Mouse (Mus musculus) intestine, embryonic 15.5 days (tissue): ENCODE results near the gene Atxn7l2. TPM values are rescaled to one million over a fixed set of nuclear protein-coding genes. Genes with fewer than 3 reads are reported as not detected.

Source experiments
- ATAC-seq: fragments of 200-750 bp; cut with Nextera tagmentation; 2 replicates; pipeline ENCODE4 v1.8.0; 2017; ENCODE audit warnings: moderate TSS enrichment, moderate library complexity
- H3K27ac ChIP-seq: fragments of 300-500 bp; sonication (generic); 2 replicates; pipeline ENCODE4 v1.5.1; 2015; ENCODE audit warnings: mild to moderate bottlenecking, inconsistent platforms
- H3K27me3 ChIP-seq: fragments of 300-500 bp; sonication (generic); replicated peaks from 2 replicates; pipeline ENCODE4 v1.6.1; 2015; ENCODE audit warnings: inconsistent platforms
- H3K36me3 ChIP-seq: fragments of 300-500 bp; sonication (generic); 2 replicates; pipeline ENCODE4 v1.6.1; 2015; ENCODE audit warnings: inconsistent platforms
- H3K4me1 ChIP-seq: fragments of 300-500 bp; sonication (generic); replicated peaks from 2 replicates; pipeline ENCODE4 v1.6.1; 2015; ENCODE audit warnings: inconsistent platforms
- H3K4me2 ChIP-seq: fragments of 300-500 bp; sonication (generic); replicated peaks from 2 replicates; pipeline ENCODE4 v1.6.1; 2015; ENCODE audit warnings: mild to moderate bottlenecking, inconsistent platforms
- H3K4me3 ChIP-seq: fragments of 300-500 bp; sonication (generic); replicated peaks from 2 replicates; pipeline ENCODE4 v1.5.1; 2015; ENCODE audit warnings: inconsistent platforms
- H3K9ac ChIP-seq: fragments of 300-500 bp; sonication (generic); 2 replicates; pipeline ENCODE4 v1.6.1; 2015; ENCODE audit warnings: inconsistent platforms
- H3K9me3 ChIP-seq: fragments of 300-500 bp; sonication (generic); 2 replicates; pipeline ENCODE4 v1.6.1; 2016; ENCODE audit warnings: inconsistent platforms
- WGBS: fragments of 180-500 bp; shearing (Covaris S2); methylation state at CpG from one replicate; pipeline ENCODE4 v1.1.7; 2015; 5-methylcytosine and 5-hydroxymethylcytosine counted together
- polyA plus RNA-seq: library from polyadenylated mRNA; unstranded; fragments of >200 nt; fragmentation: Nextera tagmentation; extraction: Ambion mirVana; gene quantifications from 2 replicates; pipeline ENCODE4 v1.2.1, GENCODE M21; 2015

Atxn7l2 gene
- polyA plus RNA-seq, 1 experiment from 2014 or later: 11.3 TPM

- H3K9ac ChIP-seq: peak overlapping the region; percentile 31
- peak; percentile 66 for ATAC-seq
- WGBS: 3% methylated on average over 64 of the region's 67 CpGs
- H3K27ac ChIP-seq: no peak overlapping the region
- peak overlapping the region; percentile 40 for H3K4me3 ChIP-seq
- H3K9me3 ChIP-seq: no peaks in the 10 kb centered on the region
- peaks cover 14% of the 10 kb centered on the region for H3K4me1 ChIP-seq
- H3K36me3 ChIP-seq: no peaks in the 10 kb centered on the region
- peak overlapping the region; percentile 79 for H3K4me2 ChIP-seq
- peaks cover 34% of the 10 kb centered on the region for H3K27me3 ChIP-seq
These were observed 15.2 kb upstream of the Atxn7l2 start for GRCm38 (mm10) chr3:108225711-108226557.

GRCm38 (mm10) chr3:108220661-108221060 is 9.9 kb upstream of the Atxn7l2 start:
- no peak for ATAC-seq
- Histone ChIP-seq H3K4me3 (no peak overlapping the region), H3K9ac (no peak overlapping the region), H3K4me2 (no peak overlapping the region), H3K4me1 (no peaks in the 10 kb centered on the region), H3K27me3 (peaks cover 16% of the 10 kb centered on the region), H3K36me3 (no peaks in the 10 kb centered on the region), H3K9me3 (no peaks in the 10 kb centered on the region), H3K27ac (no peak overlapping the region)
- 73% methylated on average over 3 of the region's 3 CpGs for WGBS

GRCm38 (mm10) chr3:108214734-108215133 is 4.0 kb upstream of the Atxn7l2 start:
- H3K27ac ChIP-seq: no peak overlapping the region
- no peak overlapping the region for H3K9ac ChIP-seq
- WGBS: 12% methylated on average over 5 of the region's 5 CpGs
- 0 out of 2 replicates have a peak, but pooled peaks cover 4% of the 10 kb centered on the region for H3K4me1 ChIP-seq
- H3K9me3 ChIP-seq: no peaks in the 10 kb centered on the region
- H3K4me3 ChIP-seq: no peak overlapping the region
- H3K27me3 ChIP-seq: no peaks in the 10 kb centered on the region
- no peaks in the 10 kb centered on the region for H3K36me3 ChIP-seq
- ATAC-seq: no peak
- H3K4me2 ChIP-seq: no peak overlapping the region

GRCm38 (mm10) chr3:108212406-108212805 is 1.7 kb upstream of the Atxn7l2 start:
- Histone ChIP-seq H3K27ac (no peak overlapping the region), H3K9ac (no peak overlapping the region), H3K27me3 (no peaks in the 10 kb centered on the region), H3K4me2 (no peak overlapping the region), H3K9me3 (no peaks in the 10 kb centered on the region), H3K36me3 (peaks cover 3% of the 10 kb centered on the region; the same call in 1 of the 2 replicates), H3K4me1 (peaks cover 21% of the 10 kb centered on the region), H3K4me3 (no peak overlapping the region)
- no peak for ATAC-seq
- 73% methylated on average over 8 of the region's 8 CpGs for WGBS

- no peaks in the 10 kb centered on the region for H3K9me3 ChIP-seq
- H3K27me3 ChIP-seq: no peaks in the 10 kb centered on the region
- no peak for ATAC-seq
- peaks cover 3% of the 10 kb centered on the region; the same call in 1 of the 2 replicates for H3K36me3 ChIP-seq
- H3K4me1 ChIP-seq: peaks cover 25% of the 10 kb centered on the region
- H3K9ac ChIP-seq: no peak overlapping the region
- 81% methylated on average over 6 of the region's 6 CpGs for WGBS
- H3K4me2 ChIP-seq: no peak overlapping the region
- no peak overlapping the region for H3K27ac ChIP-seq
- H3K4me3 ChIP-seq: no peak overlapping the region
These were observed 1.1 kb upstream of the Atxn7l2 start for GRCm38 (mm10) chr3:108211845-108212244.

- peaks cover 29% of the 10 kb centered on the region for H3K4me1 ChIP-seq
- H3K9me3 ChIP-seq: no peaks in the 10 kb centered on the region
- H3K36me3 ChIP-seq: peaks cover 7% of the 10 kb centered on the region; the same call in 1 of the 2 replicates
- no peaks in the 10 kb centered on the region for H3K27me3 ChIP-seq
- WGBS: under 1% methylated on average over 66 of the region's 72 CpGs
- ATAC-seq: peak; percentile 97
- peak overlapping the region; percentile 73 for H3K9ac ChIP-seq
- peak overlapping the region; percentile 67 for H3K4me3 ChIP-seq
- H3K4me2 ChIP-seq: peak overlapping the region; percentile 92
- peak overlapping the region; percentile 85 for H3K27ac ChIP-seq
These were observed 576 bp downstream of the Atxn7l2 start for GRCm38 (mm10) chr3:108209946-108210770.

- Histone ChIP-seq H3K27ac (no peak overlapping the region), H3K4me3 (peak overlapping the region; percentile 67), H3K36me3 (peaks cover 7% of the 10 kb centered on the region; the same call in 1 of the 2 replicates), H3K4me1 (peaks cover 29% of the 10 kb centered on the region), H3K27me3 (no peaks in the 10 kb centered on the region), H3K4me2 (peak overlapping the region; percentile 82), H3K9ac (peak overlapping the region; percentile 73), H3K9me3 (no peaks in the 10 kb centered on the region)
- ATAC-seq: peak; percentile 6
- 5% methylated on average over 8 of the region's 8 CpGs for WGBS
These were observed 1.2 kb downstream of the Atxn7l2 start for GRCm38 (mm10) chr3:108209536-108209935.

GRCm38 (mm10) chr3:108209001-108209400 is 1.7 kb downstream of the Atxn7l2 start:
- Histone ChIP-seq H3K4me1 (peaks cover 29% of the 10 kb centered on the region), H3K9me3 (no peaks in the 10 kb centered on the region), H3K27me3 (no peaks in the 10 kb centered on the region), H3K27ac (no peak overlapping the region), H3K4me3 (peak overlapping the region; percentile 67; the same call in 1 of the 2 replicates), H3K36me3 (peaks cover 7% of the 10 kb centered on the region; the same call in 1 of the 2 replicates), H3K9ac (no peak overlapping the region; the same call in 1 of the 2 replicates), H3K4me2 (peak overlapping the region; percentile 82)
- WGBS: 69% methylated on average over 3 of the region's 3 CpGs
- no peak for ATAC-seq

GRCm38 (mm10) chr3:108206731-108207375 is 3.9 kb downstream of the Atxn7l2 start:
- H3K36me3 ChIP-seq: peaks cover 16% of the 10 kb centered on the region
- peak overlapping the region; percentile 14; the same call in 1 of the 2 replicates for H3K4me2 ChIP-seq
- no peaks in the 10 kb centered on the region for H3K27me3 ChIP-seq
- H3K27ac ChIP-seq: peak overlapping the region; percentile 14; the same call in 1 of the 2 replicates
- no peak overlapping the region for H3K9ac ChIP-seq
- peaks cover 29% of the 10 kb centered on the region for H3K4me1 ChIP-seq
- WGBS: 73% methylated on average over 15 of the region's 15 CpGs
- no peaks in the 10 kb centered on the region for H3K9me3 ChIP-seq
- ATAC-seq: no peak
- H3K4me3 ChIP-seq: no peak overlapping the region

GRCm38 (mm10) chr3:108205601-108206000 is 5.1 kb downstream of the Atxn7l2 start:
- H3K4me1 ChIP-seq: peaks cover 28% of the 10 kb centered on the region
- no peak overlapping the region for H3K4me3 ChIP-seq

GRCm38 (mm10) chr3:108204470-108204869 is 6.3 kb downstream of the Atxn7l2 start:
- Histone ChIP-seq H3K4me1 (peaks cover 27% of the 10 kb centered on the region), H3K36me3 (peaks cover 16% of the 10 kb centered on the region), H3K27me3 (no peaks in the 10 kb centered on the region), H3K27ac (no peak overlapping the region), H3K4me3 (no peak overlapping the region), H3K9ac (no peak overlapping the region), H3K9me3 (no peaks in the 10 kb centered on the region), H3K4me2 (no peak overlapping the region)
- WGBS: 86% methylated on average over 11 of the region's 11 CpGs
- ATAC-seq: no peak

More at GRCm38 (mm10) chr3:108205601-108206000, 5.1 kb downstream of the Atxn7l2 start:
- Histone ChIP-seq H3K4me2 (no peak overlapping the region), H3K9ac (no peak overlapping the region), H3K36me3 (peaks cover 16% of the 10 kb centered on the region), H3K27ac (no peak overlapping the region), H3K9me3 (no peaks in the 10 kb centered on the region), H3K27me3 (no peaks in the 10 kb centered on the region)
- WGBS: 93% methylated on average over 8 of the region's 8 CpGs
- ATAC-seq: no peak
